Mouse (Mus musculus) hematopoietic stem cell, adult 5-6 weeks (primary cell): ENCODE measurements around the gene Olfr649. TPM values are rescaled to one million over a fixed set of nuclear protein-coding genes. Genes with fewer than 3 reads are reported as not detected.

Experiments
- ATAC-seq, 2 experiments: fragments of 125-278 bp in 1 of 2; replicated peaks in 1 of 2; 2 replicates each; pipeline ENCODE4 v1.8.0; 2016 to 2017; ENCODE audit warnings: inconsistent platforms in 2 of 2, mild to moderate bottlenecking in 2 of 2, moderate number of reproducible peaks in 2 of 2, low read depth in 1 of 2, moderate TSS enrichment in 1 of 2; ENCODE audit not compliant: low FRiP score in 2 of 2, poor library complexity in 2 of 2, severe bottlenecking in 2 of 2, insufficient read depth in 1 of 2, low TSS enrichment in 1 of 2
- total RNA-seq: library from RNA; stranded (forward); fragments of 172-1452, 232-1000 nt; gene quantifications from 2 replicates; pipeline ENCODE4 v1.2.3, GENCODE M21; 2017

Olfr649 gene
- not detected in 2 replicates for total RNA-seq

DNA sequence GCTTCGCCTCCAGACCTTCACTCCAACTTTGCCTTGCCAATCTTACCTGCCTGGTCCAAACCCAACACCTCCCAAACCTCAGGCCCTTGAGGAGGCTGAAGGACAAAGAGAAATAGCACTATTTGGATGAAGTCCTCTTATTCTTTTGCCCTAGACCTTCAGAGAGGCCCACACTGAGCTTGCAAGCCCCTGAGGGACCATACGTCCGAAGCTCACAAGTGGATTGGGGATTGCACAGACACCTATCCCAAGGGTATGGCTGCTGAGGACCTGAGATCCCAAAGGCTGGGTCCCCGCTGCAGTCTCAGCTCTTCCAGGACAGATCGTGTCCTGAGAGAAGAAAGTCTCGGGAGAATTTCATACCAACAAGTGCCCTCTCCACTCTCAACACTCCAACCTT, at the start of gene Olfr649:
Gene Olfr649, minus strand, starts transcription at position 101 of the 400 bp plus-strand sequence.
- no peak for ATAC-seq

DNA sequence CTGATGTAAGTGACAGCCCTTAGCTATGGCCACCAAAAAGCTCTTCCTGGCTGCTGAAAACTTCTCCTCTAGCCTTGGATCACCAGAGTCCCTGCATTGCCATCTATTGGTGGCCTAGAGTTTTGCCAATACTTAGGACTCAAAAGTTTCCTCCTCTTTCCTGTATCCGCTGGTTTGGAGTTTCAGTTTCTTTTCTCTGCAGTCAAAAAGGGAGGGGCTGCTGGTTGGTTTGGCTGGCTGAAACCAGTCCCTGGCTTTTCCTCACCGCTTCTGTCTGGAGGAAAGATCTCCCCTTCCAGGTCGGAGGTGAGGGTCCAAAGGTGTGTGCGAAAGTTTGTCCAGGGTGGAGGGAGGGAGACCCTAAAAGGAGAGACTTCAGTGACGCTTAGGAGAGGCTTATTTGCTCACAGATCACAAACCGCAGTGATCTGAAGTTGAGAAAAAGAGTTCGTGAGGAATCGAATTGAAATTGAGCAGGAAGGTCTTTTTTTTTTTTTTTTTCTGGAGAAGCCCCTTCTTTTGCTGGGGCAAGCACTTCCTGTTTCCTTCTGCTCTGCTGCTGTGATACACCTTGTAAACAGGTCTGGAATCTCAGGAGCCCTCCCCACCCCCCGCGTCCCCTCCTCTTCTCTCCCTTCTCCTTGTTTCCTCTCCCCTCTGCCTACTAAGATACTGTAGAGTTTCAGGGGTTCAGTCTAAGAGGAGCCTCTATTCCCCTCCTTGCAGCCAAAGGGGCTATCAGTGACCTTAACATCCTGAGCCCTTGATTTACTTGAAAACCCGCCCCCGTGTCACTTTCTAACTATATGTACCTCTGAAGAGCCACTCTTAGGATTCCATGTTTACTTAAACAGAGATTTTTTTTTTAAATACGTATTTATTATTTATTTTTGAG, 48.7 kb upstream of the Olfr649 start, which contains the start of gene Trim34a:
Gene Trim34a, plus strand, starts transcription at position 171 of the 895 bp plus-strand sequence.
- ATAC-seq = peak; percentile 97 to 99

DNA sequence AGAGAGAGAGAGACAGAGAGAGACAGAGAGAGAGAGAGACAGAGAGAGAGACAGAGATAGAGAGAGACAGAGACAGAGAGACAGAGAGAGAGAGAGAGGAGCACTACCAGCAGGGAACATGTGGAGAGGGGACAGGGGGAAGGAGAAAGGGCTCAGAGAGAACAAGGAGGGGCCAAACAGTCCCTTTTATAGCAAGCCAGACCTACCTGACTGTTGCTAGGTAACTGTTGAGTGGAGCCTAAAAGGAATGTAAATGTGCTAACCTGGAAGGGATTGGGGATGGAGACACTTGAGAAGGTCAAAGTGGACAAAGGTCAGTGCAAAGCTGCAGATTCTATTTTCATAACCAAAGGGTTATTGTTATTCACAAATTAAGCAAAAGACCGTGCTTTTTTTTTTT, 47.8 kb upstream of the Olfr649 start:
- no peak for ATAC-seq

DNA sequence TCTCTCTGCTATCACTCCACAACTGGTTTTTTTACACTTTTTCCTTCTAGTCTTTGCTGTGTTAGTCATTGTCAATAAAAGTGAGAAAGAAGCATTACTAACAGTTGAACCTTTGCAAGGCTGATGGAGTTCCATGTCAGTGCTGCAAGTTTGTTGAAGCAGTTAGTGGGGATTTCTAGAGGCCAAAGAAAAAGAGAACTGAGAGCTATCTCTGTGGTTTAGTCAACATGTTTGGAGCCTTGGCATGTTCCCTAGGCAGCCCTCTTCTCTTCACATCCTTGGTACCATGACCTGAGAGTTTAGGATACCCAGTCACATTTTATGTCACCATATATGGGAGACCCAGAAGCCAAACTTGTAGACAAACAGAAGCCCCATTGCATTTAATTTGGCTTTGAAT, 45.1 kb upstream of the Olfr649 start:
- ATAC-seq = no peak

DNA sequence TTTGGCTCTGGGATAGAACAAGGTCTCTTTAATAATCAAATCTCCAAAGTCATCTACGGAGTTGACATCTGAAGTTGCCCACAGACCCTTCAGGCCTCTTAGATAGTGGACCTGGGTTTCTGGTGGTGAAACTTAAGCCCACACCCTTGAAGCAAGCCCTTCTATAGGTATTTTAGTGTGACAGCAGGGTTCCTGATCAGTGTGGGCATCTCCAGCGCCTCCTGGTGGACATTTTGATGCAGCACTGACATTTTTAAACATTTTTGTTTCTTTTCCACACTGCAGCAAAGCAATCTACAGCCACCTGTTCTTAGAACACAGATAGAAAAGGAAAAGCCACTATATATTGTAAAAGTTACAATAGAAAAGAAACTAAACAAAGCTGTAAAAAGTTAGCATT, 35.4 kb upstream of the Olfr649 start:
- ATAC-seq = peak; percentile 75 to 77; a peak in 3 of 4 replicates

DNA sequence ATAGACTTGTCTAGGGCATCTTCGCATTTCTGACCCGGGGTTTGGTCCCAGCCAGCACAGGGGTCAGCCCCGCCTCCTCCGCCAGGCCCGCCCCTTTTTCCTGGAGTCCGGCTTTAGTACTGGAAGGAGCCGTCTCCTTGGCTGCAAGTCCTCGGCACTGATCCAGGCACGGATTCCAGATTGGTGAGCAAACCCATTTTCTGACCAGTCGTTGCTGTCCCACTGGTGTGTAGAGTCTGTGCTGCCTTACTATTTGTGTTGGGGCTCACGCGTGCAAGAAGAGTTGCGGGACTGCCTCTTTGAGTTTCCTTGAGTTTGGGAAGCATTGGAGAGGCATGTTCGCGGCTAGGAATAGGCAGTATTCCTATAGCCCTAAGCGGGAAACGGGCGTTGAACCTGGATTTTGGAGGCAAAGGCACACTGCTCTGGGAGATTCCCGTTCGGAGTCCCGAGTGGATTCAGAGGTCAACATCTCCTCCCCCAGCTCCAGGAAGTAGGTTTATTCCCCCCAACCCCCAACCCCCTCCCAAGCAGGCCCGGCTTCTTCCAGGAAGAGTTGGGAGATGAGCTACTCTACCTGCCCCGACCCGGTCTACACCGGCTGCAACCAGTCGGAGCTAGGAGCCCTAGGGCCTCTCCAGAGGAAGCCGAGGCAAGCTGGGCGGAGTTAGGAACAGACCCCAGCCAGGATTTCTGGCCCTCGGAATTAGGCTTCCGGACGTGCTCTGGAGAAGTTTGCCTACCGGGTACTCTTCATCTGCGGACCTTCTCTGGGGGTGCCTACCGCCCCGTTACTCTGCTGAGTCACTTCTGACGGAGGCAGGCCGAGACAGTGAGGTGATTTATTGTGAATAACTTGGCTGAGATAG, 23.1 kb upstream of the Olfr649 start, which contains the start of gene Trim6:
Gene Trim6, plus strand, starts transcription at position 93 of the 869 bp plus-strand sequence.
- ATAC-seq = peak; percentile 88 to 89

DNA sequence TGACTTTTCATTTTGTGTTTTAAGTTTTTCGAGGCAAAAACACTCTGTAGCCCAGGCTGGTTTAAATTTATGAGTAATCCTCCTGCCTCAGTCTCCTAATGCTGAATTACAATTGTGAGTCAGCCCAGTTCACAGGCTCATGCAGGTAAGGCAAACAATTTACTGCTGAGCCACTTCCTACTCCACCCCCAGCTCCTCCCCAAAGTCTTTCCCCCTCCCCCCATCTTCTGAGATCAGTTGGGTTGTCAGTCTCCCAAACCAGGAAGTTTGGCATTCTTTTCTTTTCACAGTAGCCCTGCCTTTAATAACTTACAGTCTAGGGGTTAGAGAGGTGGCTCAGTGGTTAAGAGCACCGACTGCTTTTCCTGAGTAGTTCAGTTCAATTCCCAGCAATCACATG, 22.1 kb upstream of the Olfr649 start:
- peak; percentile 34 to 47; a peak in 2 of 4 replicates for ATAC-seq

DNA sequence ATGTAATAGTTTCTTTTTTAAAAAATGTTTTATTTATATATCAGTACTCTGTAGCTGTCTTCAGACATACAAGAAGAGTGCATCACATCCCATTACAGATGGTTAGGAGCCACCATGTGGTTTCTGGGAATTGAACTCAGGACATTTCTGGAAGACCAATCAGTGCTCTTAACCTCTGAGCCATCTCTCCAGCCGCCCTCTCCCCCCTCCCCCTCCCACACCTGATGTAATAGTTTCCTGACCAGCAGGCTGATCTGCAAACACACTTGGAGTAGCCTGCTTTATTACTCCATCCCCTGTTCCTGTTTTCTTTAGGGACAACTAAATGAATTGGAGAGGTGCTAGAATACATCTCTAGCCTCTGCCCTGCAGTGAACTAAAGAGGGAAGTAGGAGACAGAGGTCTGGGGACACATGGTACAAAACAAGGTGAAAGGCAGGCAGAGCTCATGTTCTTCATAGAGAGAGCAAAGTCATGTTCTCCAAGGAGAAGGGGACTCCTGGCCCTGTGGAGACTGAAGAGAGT, 20.3 kb upstream of the Olfr649 start:
- ATAC-seq = peak in 1 of 2 experiments; percentile 46; a peak in 1 of 4 replicates

DNA sequence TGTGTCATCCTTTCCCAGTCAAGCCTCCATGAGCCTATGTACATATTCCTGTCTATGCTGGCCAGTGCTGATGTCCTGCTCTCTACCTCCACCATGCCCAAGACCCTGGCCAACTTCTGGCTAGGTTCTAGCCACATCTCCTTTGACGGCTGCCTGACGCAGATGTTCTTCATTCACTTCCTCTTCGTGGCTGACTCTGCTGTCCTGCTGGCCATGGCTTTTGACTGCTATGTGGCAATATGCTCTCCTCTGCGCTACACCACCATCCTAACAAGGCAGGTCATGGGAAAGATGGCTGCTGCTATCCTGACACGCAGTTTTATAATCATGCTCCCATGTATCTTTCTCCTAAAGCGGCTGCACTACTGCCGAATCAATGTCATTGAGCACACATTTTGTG, 10.4 kb upstream of the Olfr649 start:
- peak; percentile 94 to 96 for ATAC-seq

DNA sequence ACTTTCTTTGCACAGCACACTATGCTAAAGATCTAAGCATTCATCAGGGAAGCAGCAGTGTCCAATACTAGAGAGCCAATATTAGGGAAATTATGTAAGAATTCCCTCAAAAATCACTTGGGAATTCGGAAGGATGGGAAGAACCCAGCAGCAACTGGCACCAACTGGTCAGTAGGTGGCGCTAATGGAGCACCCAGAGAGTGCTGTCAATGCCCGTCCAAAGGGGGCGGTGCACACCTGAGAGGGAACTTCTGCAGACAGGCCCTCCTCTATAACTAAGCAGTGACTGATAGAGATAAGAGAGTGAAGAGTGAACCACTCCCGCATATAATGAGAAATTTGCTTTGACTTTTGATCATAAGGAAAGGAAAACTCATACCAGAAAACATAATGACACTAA, 4.0 kb upstream of the Olfr649 start:
- ATAC-seq = peak; percentile 96

DNA sequence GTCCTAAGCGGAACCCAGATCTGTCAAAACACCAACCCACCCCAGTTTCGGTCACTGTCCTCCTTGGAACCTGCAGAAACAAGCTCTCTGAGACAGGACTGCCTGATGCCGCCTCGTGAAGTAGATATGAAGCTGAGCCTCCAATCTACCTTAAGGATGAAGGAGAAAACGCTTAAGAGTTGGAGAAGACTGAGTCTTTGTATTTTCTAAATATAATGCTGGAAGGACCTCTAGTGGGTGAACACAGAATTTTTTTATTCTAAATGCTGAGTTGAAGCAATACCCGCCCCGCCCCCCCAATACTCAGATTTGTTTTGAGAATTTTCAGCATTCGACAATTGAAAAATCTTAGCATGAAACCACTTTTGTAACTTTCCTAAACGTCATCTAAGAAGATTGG, 4.5 kb downstream of the Olfr649 start:
- peak; percentile 69 to 80; a peak in 3 of 4 replicates for ATAC-seq

DNA sequence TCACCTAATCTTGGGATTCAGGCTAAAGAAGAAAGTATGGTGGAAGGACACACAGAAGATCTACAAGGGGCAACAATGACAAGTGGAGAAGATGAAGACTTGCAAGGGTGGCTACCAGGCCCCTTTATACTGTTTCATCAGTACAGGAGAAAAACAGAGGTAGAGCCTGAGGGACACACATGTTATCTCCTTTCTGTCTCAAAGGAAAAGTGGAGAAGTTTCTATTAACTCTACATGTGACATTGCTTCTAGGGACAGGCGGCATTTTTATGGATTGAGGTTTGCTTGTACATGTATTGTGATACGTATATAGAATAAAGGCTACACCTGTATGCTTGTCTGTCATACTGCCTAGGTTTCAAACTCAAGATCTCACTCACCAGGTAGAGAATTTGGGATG, 12.5 kb downstream of the Olfr649 start, which contains the start of gene Olfr648:
Gene Olfr648, minus strand, starts transcription at position 101 of the 400 bp plus-strand sequence.
- no peak for ATAC-seq

DNA sequence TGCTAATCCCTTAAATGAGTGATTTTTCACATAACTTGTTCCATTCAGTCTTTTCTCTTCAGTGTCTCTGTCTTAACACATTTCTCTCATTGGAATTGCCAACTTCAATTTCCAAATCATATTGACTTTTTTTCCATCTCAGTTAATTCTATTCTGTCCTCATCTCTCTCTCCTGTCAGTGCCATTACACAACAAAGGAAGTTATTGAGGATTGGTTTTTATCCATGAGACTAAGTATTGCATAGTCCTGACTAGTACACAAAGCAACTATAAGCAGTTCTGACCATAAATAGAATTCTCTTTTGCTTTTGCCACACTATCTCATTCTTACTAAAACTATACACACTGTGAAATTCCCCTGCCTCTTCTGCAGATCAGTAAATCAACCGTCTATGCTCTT, 16.7 kb downstream of the Olfr649 start:
- ATAC-seq = no peak

DNA sequence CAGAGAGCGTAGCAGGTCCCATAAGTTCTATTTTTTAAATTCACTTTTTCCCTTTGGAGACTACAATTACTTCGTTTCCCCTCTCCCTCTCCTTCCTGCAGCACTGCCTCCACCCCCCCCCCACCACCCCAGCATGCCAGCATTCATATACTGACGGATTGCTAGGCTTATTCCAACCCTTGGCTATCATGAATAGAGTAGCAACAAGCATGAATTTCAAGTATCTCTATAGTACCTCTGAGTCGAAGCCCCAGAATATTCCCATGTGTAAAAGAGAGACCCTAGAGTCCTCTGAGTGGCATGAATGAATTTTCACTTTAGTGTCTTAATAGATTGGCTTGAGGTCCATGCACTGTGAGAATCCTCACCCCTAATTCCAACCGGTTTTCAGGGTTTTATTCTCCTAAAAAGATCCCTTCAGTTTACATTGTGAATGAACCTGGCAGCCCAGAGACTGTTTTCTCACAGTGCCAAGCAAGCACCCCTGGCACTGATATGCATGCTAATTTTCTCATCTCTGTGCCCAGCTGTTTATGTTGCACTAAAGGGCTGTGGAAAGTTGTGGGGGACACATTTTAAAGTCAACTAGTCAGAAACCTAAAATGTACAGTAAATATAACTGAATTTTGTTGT, 17.2 kb downstream of the Olfr649 start:
- ATAC-seq = no peak

DNA sequence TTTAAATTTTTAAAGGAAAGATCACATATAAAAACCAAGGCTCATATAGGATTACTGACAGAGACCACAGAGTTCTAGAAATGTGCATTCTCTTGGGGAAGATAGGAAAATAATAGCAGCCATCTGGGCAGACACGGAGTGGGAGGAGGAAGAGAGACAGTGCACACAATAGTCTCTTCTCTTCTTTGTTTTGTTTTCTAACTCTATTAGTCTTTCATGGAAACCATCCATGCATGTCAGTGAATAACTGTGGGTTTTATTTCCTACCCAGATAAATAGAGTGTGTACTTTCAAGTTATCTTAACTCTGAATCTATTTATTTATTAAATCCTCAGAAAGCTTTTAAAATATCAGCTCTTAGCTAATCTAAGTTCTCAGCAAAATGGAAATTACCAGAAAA, 20.7 kb downstream of the Olfr649 start:
- ATAC-seq = no peak

DNA sequence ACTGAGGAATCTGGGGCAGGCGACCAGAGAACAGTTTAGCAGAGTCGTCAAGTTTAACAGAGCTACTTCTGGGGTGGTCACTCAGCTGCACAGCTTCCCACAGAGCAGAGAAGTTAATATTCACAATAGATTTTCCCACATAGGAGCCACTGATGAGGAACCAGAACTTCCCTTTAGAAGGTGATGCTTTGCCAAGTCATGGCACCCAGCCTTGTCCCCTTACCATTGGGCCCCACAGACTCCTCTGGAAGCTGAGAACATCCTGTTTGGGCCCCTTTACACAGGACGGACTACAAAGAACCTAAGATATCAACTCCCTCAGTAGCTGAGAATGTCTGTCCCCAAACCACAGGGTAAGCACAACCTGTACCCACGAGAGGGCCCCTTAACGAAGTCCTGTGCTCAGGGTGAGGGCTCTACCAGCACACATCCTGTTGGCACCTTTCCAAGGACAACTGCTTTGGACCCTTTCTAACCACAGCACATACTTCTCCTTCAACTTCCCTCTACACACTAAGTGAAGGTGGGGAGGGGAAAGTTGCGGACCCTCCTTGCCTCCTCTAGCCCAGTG, 26.1 kb downstream of the Olfr649 start:
- peak; percentile 91 to 93 for ATAC-seq

DNA sequence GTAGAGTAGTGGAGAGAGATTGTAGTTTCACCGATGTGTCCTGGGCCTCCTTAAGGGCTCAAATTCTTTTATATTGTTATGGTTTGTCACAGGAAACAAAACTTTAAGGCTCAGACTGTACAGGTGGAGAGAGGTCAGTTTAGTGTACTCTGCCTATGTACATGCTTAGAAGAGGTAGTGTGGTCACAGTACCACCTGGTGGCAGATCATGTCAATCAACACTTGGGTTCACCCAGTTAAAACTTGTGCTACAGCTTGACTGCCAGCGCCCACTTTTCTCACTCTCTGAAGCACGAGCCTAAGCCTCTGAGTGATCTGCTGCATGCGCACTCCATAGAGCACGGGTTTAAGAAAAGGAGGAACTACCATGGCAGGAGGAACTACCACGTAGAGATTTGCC, 28.7 kb downstream of the Olfr649 start:
- peak; percentile 12 to 23 for ATAC-seq
